Mouse (Mus musculus) heart, embryonic 13.5 days (tissue): ENCODE results near the gene Dnajb13. TPM values are rescaled to one million over a fixed set of nuclear protein-coding genes. Genes with fewer than 3 reads are reported as not detected.

Source experiments
- polyA plus RNA-seq: library from polyadenylated mRNA; unstranded; fragments of >200 nt; fragmentation: Nextera tagmentation; extraction: Ambion mirVana; gene quantifications from 2 replicates; pipeline ENCODE4 v1.2.1, GENCODE M21; 2015

The Dnajb13 gene
- polyA plus RNA-seq, 1 experiment from 2014 or later: 0.29 TPM

Other genes starting within 250 kb of the Dnajb13 start
- 11.0 and 11.6 TPM in 2 replicates for gene P4ha3, start 229.4 kb downstream of the Dnajb13 start, polyA plus RNA-seq
- gene C2cd3, start 142.7 kb downstream of the Dnajb13 start, polyA plus RNA-seq: 12.8 and 13.1 TPM in 2 replicates
- 50.2 and 56.6 TPM in 2 replicates for gene Ppme1, start 142.7 kb downstream of the Dnajb13 start, polyA plus RNA-seq
- 0.07 and 0.24 TPM in 2 replicates for gene Ucp3, start 42.0 kb downstream of the Dnajb13 start, polyA plus RNA-seq
- 189 and 197 TPM in 2 replicates for gene Ucp2, start 21.6 kb downstream of the Dnajb13 start, polyA plus RNA-seq
- gene Coa4, start 22.1 kb upstream of the Dnajb13 start, polyA plus RNA-seq: 23.0 and 23.1 TPM in 2 replicates
- 82.4 and 91.0 TPM in 2 replicates for gene Rab6a, start 92.5 kb upstream of the Dnajb13 start, polyA plus RNA-seq
- gene Mrpl48, start 93.3 kb upstream of the Dnajb13 start, polyA plus RNA-seq: 76.8 and 83.0 TPM in 2 replicates
- 1.8 and 2.4 TPM in 2 replicates for gene Plekhb1, start 147.5 kb upstream of the Dnajb13 start, polyA plus RNA-seq
- gene Fam168a, start 191.7 kb upstream of the Dnajb13 start, polyA plus RNA-seq: 27.8 and 33.6 TPM in 2 replicates